Mouse (Mus musculus) adrenal gland, adult 18-20 months (tissue): ENCODE data around the gene Mark4. TPM values are rescaled to one million over a fixed set of nuclear protein-coding genes. Genes with fewer than 3 reads are reported as not detected.

ENCODE experiments used
- DNase-seq, 2 experiments: peaks; one replicate each; pipeline ENCODE4 v3.0.0; 2021 to 2022; ENCODE audit warnings: low spot score in 2 of 2
- total RNA-seq, 2 experiments: library from RNA; stranded (reverse); gene quantifications; 1 replicate in 1 of 2; 2 replicates in 1 of 2; pipeline ENCODE4 v1.2.3; 2021

Gene Mark4
- total RNA-seq, 2 experiments from 2014 or later = 35.9 to 54.0 TPM

DNA sequence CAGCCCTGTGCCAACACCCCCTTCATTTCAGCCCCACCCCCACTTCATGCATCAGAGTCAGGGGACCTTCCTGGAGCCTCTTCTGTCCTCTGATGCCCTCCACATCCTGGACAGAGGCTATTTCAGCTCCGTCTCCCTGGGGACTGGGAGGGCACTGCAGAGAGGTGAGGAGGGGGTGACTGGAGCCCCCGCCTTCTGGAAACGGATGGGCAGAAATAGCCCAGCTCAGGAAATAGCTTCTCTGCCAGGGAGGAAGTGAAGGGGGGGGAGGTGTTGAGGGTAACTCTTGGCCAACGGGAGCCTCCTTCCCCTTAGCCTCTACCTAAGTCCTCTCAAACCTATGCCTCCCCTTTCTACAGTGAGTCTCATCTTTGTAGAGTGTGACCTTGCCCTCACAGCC lies 13.8 kb upstream of the Mark4 start:
- no peak for DNase-seq

DNA sequence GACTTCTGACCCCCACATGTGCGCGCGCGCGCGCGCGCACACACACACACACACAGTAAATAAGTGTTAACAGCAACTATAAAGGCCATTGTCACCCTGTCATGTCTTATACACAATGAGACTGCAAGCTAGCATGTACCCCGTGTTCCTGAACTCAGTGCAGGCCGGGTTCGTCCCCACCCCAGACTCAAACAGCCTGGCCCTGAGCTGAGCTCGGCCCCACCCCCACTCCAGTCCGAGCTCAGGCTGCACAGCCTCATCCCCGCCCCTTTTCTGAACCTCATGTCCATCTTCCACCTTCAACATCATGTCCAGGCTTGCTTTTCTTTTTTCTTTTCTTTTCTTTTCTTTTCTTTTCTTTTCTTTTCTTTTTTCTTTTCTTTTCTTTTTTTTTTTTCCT lies 11.7 kb upstream of the Mark4 start:
- DNase-seq = no peak

DNA sequence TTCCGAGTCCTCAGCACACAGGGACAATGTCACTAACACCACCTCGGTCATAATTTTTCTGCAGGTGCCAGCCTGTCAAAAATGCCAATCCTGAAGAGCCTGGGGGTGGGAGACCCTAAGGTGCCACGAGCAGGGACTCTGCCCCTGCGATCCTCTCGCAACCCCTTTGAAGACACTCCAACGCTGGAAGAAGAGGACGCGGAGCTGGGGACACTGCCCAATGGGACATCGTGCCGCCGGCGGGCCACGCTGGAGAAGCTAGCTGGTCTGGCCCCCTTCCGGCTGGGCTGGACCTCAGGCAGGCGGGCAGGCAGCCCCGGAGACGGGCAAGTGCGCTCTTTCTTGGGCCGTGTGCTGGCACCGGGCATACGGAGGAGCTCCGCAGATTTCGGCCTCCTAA lies 10.8 kb upstream of the Mark4 start:
- no peak for DNase-seq

DNA sequence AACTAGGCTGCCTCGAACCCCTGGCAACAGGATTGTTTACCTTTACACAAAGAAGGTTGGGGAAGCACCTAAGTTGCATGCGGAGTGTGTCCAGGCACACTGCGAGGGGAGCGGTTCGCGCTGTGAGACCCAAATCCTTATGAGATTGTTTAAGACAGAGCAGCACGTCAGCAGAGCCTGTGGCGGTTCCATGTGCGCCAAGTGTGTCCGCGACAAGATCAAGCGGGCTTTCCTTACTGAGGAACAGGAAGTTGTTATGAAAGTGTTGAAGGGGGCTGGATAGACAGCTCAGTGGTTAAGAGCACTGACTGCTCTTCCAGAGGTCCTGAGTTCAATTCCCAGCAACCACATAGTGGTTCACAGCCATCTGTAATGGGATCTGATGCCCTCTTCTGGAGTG lies 9.7 kb upstream of the Mark4 start:
- no peak for DNase-seq

DNA sequence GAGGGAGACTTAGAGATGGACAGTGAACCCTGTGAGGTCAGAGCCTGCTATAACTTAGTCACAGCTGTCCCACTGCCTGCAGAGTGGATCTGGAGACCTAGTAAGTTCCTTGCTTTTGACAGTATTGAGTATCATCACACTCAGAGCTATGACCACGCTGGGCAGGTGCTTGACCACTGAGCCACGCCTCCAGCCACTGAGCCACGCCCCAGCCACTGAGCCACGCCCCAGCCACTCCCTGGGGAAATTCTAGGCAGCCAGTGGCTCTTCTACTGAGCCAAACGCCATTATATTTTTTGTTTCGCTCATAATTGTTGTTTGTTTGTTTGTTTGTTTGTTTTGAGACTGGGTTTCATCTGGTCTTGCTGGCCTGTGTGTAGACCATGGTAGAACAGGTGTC lies 9.0 kb upstream of the Mark4 start:
- no peak for DNase-seq

DNA sequence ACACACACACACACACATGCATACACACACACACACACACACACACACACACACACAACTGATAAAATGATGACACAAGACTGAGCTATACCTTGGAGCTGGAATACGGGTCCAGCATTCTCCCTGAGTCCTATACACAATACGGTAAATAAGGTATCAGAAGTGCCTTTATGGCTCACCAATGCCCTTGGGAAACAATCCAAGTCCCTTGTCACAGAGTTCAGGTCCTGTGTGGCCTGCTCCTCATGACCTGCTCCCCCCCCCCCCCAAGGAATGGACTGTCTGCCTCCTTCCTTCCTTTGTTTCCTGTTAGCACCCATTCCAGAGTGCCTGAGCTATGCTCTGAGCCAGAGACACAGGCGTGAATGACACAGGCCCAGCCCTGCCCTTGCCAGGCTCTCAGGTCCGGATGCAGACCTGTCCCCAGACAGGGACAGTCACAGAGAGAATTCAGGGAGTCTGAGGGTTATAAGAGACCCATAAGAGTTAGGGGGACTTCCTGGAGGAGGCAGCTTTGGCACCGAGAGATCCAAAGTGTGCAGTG lies 8.1 kb upstream of the Mark4 start:
- DNase-seq = no peak

DNA sequence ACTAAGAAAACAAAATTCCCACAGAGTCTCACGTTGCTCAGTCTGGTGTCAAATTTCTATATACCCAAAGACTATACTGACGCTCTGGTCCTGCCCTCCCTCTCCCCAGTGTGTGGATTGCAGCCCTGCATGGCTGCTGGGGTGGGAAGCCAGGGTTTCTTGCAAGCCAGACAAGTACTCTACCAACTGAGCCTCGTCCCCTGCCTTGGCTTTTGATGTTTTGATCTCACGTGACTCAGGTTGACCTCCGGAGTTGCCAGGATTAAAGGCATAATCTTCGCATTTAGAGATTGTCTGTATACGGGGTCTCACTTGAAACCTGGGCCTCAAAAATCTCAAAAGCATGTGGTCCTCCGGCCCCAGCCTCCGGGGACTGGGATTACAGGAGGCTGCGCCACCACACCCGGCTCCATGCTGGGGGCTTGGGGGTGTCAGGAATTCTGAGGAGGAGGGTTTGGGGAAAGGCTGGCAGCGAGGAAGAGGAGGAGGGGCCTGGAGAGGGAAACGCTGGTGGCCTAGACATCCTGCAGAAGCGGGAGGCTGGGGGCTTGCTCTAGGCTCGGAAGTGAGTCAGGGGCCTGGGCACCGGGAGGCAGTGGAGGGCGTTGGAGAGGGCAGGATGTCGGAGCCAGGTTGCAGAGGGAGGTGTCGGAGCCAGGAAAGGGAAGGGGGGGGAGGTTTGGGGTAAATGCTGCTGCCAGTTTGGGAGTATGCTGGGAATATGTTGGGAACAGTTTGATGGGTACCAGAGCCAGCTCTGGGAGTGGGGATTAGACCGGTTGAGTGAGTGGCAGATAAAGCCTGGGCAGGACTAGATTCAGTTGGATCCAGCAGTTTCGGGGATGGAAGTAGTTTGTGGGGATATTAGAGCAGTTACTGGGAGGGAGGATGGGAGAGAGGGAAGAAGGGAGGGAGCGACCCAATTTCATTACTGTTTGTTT lies 6.0 kb upstream of the Mark4 start:
- DNase-seq = no peak

DNA sequence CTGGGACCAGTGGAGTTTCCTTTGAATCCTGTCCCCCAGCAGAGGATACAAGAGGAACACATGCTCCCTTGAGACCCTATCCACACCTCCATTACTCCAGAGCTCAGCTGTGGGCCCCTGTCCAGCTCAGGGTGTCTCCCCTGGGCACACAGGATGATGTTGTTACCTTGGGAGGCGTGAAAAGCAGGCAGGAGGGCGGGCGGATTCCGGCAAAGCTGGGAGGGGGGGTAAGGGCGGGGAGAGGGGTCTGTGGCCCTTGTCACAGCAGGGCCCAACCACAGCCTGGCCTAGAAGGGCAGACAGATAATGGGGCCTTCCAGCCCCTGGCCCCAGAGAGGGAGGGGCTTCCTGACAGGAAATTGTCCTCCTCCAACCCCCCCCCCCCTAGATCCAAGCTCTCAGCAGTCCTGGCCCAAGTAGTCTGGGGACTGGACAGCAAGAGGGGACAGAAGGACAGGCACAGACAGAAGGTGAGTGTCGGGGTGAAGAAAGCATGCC lies 4.3 kb upstream of the Mark4 start, which contains the start of gene Exoc3l2:
TSS of gene Exoc3l2 (plus strand) at position 448 of the 498 bp plus-strand sequence.
- no peak for DNase-seq

DNA sequence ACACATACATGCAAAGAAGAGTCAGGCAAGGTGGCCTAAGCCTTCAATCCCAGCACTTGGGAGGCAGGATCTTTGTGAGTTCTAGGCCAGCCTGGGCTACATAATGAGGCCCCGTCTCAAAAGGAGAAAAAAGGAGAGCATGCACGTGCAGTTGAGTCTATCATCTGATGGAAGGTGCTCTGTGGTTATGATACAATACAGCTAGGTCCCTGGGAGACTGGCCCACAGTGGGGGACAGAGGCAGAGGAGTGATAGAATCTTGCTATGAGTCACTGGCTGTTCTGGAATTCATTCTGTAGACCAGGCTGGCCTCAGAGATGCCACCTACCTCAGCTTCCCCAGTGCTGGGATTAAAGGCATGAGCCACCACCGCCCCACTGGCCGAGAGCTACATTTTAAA lies 3.8 kb upstream of the Mark4 start:
- no peak for DNase-seq

DNA sequence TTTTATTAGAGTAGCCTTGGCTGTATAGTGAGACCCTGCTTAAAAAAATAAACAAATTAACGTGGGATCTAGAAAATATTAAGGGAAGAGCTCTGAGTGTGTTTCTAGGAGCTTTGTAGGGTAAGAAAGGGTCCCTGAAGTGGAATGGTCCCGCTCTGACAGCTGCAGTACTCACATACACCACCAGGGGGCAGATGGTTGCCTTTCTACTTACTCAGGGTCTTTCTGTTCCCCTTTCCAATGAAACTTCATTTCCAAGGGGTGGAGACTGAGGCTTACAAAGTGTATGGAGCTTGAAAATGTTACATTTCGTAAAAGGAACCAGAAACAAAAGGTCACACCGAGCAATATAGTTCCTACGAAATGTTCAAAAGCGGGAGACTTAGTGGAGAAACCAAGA lies 2.9 kb upstream of the Mark4 start:
- peak; percentile 77 to 79 for DNase-seq

DNA sequence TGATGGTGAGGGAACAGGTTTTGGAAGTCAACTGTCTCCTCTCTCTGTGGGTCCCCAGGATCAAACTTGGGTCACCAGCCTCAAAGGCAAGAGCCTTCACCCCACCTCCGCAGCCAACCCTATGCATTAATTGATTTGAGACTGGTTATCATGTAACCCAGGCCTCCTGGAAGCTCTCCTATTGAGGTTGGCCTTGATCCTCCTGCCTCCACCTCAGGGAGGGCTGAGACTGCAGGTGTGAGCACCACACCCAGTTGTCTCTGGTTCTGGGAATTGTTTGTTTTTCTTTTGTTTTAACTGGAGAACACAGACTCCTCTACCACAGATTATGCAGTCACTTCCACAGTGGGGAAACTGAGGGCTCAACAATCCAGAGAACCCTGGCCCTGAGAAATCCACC lies 1.9 kb upstream of the Mark4 start:
- DNase-seq = no peak

DNA sequence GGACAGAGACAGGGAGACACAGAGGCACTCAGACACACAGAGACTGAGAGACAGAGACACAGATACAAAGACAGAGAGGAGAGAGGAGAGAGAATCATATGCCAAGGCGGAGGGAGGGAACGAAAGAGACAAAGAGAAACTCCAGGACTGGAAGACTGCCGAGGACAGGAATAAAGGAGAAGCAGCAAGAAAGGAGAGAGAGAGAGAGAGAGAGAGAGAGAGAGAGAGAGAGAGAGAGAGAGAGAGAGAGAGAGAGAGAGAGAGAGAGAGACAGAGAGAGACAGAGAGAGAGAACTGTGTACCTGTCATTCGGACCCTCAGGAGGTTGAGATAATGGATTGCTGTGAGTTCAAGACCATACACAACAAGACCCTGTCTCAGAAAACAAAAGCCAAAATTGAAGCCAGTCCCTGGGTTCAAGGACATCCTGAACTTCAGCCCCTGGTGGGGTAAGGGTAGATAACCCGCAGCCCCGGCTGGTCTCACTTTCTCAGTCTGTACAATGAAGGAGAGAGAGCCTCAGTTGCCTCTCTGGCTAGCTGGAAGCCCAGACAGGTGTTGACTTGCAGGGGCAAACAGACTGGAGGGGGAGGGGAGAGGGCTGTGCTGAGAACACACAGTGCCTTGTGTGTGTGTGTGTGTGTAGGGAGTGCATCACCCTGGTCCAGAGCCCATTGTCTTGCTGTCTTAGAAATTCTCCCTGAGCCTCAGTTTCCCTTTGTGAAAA lies 686 bp upstream of the Mark4 start:
- no peak for DNase-seq

DNA sequence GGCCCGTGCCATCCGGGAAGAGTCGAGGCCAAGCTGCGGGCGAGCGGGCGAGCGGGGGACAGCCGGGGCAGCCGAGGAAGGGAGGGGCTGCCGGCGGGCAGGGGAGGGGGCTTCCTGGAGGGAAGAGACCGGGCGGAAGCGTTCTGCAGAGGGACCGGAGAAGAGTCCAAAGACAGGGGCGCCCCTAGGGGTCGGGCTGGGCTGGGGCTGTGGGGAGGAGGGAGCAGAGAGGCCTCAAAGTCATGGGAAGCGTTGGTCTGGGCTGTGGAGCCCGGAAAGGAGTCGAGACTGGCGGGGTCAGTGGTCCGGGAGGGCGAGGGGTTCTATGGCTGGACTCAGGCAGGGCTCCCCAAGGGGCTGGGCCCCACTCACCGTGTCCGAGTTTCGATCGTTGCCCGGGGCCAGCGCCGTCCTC lies 542 bp downstream of the Mark4 start:
- DNase-seq = peak; percentile 50 to 61

DNA sequence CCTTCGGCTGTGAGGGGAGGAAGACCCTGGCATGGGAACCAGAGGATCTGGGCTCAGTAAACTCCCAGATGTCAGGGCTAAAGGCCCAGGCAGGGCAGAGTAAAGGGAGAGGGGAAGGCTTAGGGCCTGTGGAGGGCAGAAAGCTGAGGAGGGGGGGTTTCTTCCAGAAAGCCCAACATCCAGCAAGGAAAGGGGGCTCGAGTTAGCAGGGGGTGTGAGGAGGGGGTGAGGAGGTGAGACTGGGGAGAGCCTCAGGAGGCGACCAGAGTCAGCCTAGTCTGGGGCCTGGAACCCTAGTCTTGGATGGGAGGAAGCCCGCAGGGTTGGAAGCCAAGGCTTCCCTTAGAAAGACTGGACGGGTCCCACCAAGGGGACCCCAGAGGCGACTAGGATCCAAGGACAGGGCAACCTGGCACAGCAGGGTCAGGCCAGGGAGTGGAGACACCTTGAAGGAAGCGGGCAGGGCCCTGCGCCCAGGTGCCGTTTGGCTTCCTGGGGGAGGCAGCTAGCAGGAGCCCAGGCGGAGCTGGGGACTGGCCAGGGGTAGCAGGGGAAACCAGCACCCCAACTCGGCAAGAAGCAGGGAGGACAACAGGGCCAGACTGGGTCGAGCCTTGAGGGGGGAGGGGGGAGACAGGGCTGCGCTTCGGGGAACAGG lies 1.1 kb downstream of the Mark4 start:
- no peak for DNase-seq

DNA sequence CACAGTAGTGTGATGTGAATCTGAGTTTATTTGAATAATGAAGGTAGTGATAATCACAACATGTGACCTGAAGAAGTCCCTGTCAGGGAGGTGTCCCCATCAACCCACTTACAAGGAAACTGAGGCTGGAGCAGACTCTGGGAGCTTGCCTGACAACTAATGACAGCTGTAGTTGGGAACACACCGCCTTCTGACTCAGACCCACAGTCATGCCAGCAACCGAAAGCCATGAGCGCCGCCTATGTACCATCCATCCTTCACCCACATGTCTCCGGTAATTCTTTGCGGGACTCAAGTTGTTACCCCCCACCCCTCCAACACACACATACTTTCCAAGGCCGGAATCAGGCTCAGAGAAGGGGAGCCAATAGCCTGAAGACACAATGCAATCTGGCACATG lies 2.0 kb downstream of the Mark4 start:
- no peak for DNase-seq

DNA sequence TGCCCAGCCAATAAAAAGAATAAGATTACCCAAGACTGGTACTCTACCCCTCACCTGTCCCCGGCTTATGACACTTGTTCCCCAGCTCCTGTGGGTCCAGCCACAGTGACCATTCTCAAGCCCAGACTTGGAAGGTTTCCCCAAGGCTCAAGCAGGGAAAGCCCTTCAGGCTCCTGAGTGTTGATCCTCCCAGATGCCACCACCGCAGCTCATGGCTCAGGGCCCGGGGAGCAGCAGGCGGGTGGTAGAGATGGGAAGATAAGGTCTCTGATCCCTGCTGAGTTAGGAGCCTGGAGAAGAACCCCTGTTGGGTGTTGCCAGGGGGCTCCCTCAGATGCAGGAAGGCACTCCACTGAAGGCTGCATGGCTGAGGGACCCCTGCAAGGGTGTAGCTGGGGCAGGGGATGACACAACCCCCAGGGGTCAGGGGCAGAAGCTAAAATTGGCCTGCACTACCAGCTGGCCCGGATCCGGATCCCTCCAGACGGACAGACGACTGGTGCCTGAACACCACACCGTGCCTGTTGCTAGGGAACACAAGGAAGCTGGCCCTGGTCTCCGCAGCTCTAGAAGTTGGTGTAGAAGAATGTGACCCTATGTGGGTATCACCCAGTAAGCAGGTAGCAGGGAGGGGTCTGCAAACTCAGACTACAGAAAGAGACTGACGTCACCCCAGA lies 2.7 kb downstream of the Mark4 start:
- DNase-seq = no peak

DNA sequence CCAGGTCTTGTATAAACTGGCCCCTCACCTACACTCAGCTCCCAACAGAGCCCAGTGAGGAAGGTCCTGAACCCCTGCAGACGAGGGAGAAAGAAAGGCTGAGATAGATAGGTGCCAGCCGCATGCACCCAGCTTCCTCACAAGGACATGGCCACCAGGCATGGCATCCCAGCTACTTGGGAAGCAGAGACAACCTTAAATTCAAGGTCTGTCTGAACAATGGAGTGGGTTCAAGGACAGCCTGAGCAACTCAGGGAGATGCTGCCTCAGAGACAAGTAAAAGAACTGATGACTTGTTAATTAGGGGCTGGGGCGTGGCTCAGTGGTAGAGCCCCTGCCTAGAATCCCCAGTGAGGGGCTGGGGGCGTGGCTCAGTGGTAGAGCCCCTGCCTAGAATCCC lies 3.4 kb downstream of the Mark4 start:
- DNase-seq = no peak

DNA sequence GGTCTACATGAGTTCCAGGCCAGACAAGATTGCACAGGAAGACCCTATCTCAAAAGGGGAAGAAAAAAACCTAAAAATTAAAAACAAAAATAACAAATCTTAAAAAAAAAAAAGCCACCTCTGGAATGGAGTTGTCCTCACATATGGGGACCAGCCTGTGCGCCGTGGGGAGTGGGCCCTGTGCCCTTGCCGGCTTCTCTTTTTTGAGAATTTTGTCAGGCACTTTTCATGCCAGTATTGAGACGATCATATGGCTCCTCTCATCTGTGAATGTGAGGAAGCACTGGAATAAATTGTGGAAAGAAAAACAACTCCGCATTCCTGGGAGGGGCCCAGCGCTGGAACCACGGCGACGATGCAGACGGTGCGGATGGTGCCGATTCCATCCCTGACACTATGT lies 9.5 kb downstream of the Mark4 start:
- DNase-seq = no peak

DNA sequence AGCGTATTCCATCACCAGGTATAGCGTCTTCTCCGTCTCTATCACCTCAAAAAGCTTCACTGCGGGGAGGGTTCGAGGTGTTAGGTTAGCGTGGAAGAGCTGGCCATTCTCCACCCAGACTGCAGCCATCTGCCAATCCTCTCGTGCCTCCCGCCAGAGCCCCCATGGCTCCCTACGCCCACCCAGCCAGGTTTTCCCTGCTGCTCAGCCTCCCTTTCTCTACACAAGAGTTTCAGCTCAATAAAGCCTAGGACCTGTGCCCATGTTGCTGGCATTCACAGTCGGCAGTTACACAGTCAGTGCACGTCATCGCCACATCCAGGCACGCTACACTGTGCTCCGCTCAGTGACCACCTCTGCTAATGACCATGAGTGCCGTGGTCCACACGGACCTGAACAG lies 10.9 kb downstream of the Mark4 start:
- DNase-seq = no peak

DNA sequence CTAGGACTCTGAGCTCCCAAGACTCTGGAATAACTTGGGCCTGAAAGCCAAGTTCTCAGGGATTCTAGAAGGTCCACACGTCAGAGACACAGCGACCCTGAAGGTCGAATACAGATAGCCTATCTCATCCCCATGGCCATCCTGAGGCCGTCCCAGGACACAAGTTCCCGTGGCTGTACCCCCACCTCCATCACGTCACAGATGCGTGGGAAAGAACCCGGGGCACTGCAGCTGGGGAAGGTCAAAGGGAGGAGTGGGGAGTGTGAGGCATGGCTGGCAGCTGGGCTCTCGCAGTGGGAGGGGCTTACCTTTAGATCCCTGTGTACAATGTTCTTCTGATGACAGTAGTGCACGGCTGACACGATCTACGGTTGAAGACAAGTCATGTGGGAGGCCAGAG lies 13.8 kb downstream of the Mark4 start:
- no peak for DNase-seq

DNA sequence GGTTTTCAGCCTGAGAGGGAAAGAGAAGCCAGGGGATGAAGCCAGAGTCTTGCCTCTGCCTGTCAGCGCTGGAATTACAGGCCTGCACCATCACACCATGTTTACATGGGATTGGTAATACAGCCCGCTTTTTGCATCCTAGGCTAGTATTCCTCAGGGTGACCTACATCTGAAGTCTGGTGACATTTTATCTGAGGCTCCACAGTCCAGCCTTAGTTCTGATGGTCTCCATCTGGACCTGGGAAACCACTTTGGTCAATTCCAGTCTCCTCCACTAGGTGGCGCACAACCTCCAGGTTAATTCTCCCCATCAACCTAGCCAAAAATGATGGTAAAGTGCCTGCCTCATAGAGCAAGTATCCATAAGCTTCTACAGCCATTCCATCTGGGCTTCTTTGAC lies 15.3 kb downstream of the Mark4 start:
- peak; percentile 86 to 92 for DNase-seq
